Mouse (Mus musculus) olfactory bulb, adult 2 months (tissue): ENCODE data around the gene Gadd45g. TPM values are rescaled to one million over a fixed set of nuclear protein-coding genes. Genes with fewer than 3 reads are reported as not detected.
"Not testable (repeated sequence)": the region's sequence is repeated elsewhere in the genome, so short reads cannot be mapped to it uniquely, and the experiment has no call there.

Experiments used
- H3K27ac ChIP-seq: fragments of 200-500 bp; 2 replicates; pipeline ENCODE4 v1.5.1; 2012; ENCODE audit warnings: low read depth, low read length; ENCODE audit not compliant: insufficient read depth
- H3K4me1 ChIP-seq: fragments of 200-500 bp; 2 replicates; pipeline ENCODE4 v1.6.1; 2012; ENCODE audit warnings: low read length; ENCODE audit not compliant: control insufficient read depth, insufficient read depth
- H3K4me3 ChIP-seq: fragments of 200-500 bp; 2 replicates; pipeline ENCODE4 v1.5.1; 2012; ENCODE audit warnings: mild to moderate bottlenecking, low read depth, low read length, moderate library complexity; ENCODE audit not compliant: insufficient read depth
- CTCF ChIP-seq: fragments of 200-500 bp; IDR thresholded peaks from 2 replicates; pipeline ENCODE4 v1.5.1; 2012; ENCODE audit warnings: low read depth, mild to moderate bottlenecking, low read length, moderate library complexity; ENCODE audit not compliant: insufficient read depth
- POLR2A ChIP-seq: fragments of 200-500 bp; IDR thresholded peaks from 2 replicates; pipeline ENCODE4 v1.6.1; 2012; ENCODE audit warnings: mild to moderate bottlenecking, low read depth, low read length, moderate library complexity; ENCODE audit not compliant: insufficient read depth
- WGBS: fragments of 180-500 bp; shearing (Covaris S2); methylation state at CpG from one replicate; pipeline ENCODE4 v1.1.7; 2018; 5-methylcytosine and 5-hydroxymethylcytosine counted together
- polyA plus RNA-seq: library from polyadenylated mRNA; stranded (reverse); fragments of >200 nt; gene quantifications from 2 replicates; pipeline ENCODE4 v1.2.4, GENCODE M21; 2012; ENCODE audit warnings: low replicate concordance; ENCODE audit not compliant: missing spikeins, insufficient read depth, insufficient read length

Gadd45g gene
- polyA plus RNA-seq, 1 experiment, result not detected

DNA sequence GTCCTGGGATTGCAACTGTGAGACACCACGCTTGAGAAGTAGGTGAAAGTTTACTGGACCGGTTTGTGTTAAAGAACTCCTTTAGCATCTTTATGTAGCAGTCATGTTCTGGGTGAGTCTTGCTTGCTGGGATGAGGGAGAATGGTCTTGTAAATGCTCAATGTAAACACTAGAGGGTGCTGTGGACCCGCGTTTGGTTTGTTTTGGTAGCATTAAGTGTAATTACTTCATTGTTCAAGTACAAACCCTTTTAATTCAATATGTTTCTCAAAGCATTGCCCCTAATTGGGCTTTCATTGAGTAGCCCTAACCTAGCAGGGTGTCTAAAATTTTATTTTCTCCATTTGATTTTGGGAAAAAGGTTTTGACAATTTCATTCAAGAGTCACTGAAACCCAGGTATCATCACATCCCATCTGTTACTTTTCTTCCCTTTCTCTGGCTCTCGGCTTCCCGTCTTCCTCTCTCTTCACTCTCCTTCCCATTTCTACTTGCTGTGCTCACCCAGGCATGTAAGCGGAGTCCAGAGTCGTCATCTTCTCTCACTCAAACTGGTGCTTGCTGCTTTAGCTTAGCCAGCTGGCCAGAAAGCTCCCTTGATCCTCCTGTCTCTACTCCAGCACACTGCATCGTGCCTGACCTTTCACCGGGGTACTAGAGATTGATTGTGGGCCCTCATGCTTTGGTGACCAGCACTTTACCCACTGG, 15.6 kb upstream of the Gadd45g start:
- Histone ChIP-seq H3K4me3 (no peak overlapping the region), H3K4me1 (0 out of 2 replicates have a peak, but pooled peaks cover 3% of the 10 kb centered on the region), H3K27ac (no peak overlapping the region)
- WGBS, result 30% methylated on average over 10 of the region's 10 CpGs
- TF ChIP-seq POLR2A (no peak), CTCF (no peak)

DNA sequence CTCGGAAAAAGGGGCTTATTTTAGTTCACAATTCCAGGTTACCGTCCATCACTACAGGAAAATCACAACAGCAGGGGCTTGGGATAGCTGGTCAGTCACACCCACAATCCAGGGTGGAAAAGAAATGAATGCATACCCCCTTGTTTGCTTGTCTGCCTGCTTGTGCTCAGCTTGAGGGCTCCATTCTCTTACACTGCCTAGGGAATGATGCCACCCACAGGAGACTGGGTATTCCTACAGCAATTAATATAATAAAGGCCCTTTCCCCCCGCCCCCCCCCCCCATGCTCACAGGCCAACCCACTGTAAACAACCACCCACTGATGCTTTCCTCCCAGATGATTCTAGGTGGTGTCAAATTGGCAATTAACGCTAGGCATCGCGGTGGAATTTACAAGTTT, 14.0 kb upstream of the Gadd45g start:
- no peak overlapping the region for H3K27ac ChIP-seq
- H3K4me1 ChIP-seq, result 0 out of 2 replicates have a peak, but pooled peaks cover 3% of the 10 kb centered on the region
- TF ChIP-seq POLR2A, result no peak
- TF ChIP-seq CTCF, result no peak
- 63% methylated on average over 6 of the region's 6 CpGs for WGBS
- H3K4me3 ChIP-seq, result no peak overlapping the region

DNA sequence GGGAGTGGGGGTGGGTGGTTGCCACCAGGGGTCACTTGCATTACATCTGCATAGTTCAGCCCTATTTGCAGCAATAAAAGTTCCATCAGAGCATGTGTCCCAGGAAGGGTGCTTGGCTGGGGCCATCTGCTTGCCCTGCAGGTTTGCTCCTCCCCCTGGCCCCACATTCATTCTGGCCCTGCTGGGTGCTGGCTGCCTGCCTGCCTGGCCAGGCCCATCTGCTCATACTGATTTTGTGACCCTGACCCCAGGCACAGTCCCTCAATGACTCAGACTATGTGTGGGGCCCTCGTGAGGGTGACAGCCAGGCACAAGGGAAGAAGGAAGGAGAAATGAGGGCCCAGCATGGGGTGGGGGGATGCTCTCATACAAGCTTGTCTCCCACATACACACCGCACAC, 12.9 kb upstream of the Gadd45g start:
- no peak for TF ChIP-seq CTCF
- no peak for TF ChIP-seq POLR2A
- WGBS, result 84% methylated on average over 2 of the region's 2 CpGs
- no peak overlapping the region for H3K4me3 ChIP-seq
- 0 out of 2 replicates have a peak, but pooled peaks cover 3% of the 10 kb centered on the region for H3K4me1 ChIP-seq
- no peak overlapping the region for H3K27ac ChIP-seq

DNA sequence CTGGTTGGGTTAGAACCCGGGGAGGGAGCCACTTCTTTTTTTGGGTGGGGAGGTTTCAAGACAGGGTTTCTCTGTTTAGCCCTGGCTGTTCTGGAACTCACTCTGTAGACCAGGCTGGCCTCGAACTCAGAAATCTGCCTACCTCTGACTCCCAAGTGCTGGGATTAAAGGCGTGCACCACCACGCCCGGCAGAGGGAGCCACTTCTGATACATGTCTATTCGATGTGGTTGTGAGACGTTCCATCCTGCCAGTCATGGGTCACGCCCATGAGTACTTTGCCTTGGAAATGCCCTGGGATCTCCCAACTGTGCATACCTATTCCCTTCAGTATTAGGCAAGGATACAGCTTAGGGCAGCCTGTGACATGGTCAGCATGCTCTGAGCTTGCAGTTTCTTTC, 12.5 kb upstream of the Gadd45g start:
- WGBS, result 79% methylated on average over 8 of the region's 8 CpGs
- not testable (repeated sequence) for H3K4me3 ChIP-seq, H3K4me1 ChIP-seq, H3K27ac ChIP-seq

DNA sequence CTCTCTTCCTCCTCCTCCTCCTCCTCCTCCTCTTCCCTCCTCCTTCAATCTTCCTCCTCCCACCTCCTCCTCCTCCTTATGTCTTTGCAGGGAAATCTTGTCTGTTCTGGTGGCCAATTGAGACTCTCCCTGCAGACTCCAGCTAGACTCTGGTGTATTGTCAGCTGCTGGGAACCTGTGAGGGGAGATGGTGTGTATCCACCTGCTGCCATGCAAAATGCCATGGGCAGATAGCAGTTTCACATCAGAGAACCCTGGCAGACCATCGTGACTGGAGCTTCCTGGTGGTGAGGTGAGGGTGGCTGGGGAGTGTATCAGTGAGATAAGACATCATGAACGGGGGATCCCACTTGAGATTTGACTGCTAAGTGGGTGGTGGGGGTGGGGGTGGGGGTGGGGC, 12.0 kb upstream of the Gadd45g start:
- Histone ChIP-seq H3K27ac (no peak overlapping the region), H3K4me1 (0 out of 2 replicates have a peak, but pooled peaks cover 3% of the 10 kb centered on the region), H3K4me3 (no peak overlapping the region)
- TF ChIP-seq POLR2A (no peak), CTCF (no peak)
- 73% methylated on average over 2 of the region's 2 CpGs for WGBS

DNA sequence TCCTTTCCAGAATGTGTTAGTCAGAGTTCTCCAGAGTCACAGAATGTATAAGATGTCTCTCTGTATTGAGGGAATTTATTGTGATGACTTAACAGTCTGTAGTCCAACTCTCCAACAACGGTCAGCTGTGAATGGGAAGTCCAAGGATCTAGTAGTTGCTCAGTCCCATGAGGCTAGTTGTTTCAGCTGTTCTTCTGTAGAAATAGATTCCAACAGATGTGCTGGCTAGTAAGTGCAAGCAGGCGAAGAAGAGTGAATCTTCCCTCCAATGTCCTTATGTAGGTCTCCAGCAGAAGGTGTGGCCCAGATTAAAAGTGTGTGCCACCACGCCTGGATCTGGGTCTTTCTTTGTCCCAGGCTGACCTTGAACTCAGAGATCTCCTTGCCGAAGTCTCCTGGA, 11.3 kb upstream of the Gadd45g start:
- WGBS, result 88% methylated on average over 4 of the region's 4 CpGs
- not testable (repeated sequence) for H3K4me1 ChIP-seq, H3K27ac ChIP-seq

DNA sequence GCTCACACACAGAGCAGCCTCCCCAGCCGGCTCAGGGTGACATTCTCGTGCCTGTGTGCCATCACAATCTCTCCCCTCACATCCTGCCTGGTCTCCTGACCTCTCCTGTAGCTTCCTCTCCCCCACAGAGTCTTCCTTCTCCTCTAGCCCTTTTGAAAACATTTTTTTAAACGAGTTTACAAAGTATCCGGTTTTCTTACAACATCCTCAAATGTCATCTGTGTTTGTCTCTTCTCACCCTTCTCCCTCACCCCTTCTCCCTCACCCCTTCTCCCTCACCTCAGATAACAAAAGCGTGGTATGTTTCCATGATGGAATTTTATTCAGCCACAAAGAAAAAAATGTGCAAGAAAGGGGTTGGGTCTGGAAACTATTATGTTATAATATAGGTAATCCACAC, 9.1 kb upstream of the Gadd45g start:
- no peak overlapping the region for H3K27ac ChIP-seq
- H3K4me1 ChIP-seq, result peaks cover 8% of the 10 kb centered on the region
- 55% methylated on average over 5 of the region's 5 CpGs for WGBS
- TF ChIP-seq POLR2A (no peak), CTCF (no peak)
- H3K4me3 ChIP-seq, result no peak overlapping the region

More for the DNA sequence above, 11.3 kb upstream of the Gadd45g start:
- not testable (repeated sequence) for H3K4me3 ChIP-seq

DNA sequence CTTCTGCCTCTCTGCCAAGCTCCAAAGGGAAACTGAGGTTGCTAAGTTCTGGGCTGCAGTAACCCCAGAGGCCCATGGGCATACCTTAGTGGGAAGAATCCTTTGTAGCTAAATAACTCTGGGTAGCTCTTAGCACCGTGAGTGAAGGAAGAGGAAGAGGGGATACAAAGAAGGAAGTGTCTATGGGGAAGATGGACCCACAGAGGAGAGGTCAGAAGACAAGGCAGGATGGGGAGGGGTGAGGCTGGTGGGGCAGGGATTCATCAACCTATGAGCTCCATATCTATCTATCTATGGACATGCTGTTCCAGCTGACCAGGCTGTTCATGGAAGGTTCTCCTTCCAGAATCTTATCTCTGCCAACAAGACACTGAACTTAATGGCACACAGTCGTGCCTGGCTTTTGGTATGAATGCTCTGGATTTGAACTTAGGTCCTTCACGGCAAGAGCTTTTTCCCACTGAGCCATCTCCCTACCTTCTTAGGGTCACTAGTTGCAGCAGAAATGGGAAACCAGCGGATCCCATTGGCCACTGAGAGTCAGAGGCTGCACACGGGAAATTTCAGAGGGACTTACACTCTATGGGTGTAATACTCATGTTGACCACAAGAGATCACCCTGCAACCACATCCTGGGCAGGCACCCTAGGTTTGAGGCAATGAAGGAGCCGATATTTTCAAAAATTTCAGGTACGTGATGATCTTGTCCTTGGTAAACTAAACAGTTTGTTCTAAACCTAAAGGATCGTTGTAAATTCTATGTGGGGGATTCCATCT, 7.0 kb upstream of the Gadd45g start:
- peaks cover 14% of the 10 kb centered on the region for H3K4me1 ChIP-seq
- TF ChIP-seq POLR2A, result no peak
- TF ChIP-seq CTCF, result no peak; the same call in 1 of the 2 replicates
- H3K4me3 ChIP-seq, result no peak overlapping the region
- H3K27ac ChIP-seq, result no peak overlapping the region
- 20% methylated on average over 8 of the region's 8 CpGs for whole genome bisulfite sequencing

DNA sequence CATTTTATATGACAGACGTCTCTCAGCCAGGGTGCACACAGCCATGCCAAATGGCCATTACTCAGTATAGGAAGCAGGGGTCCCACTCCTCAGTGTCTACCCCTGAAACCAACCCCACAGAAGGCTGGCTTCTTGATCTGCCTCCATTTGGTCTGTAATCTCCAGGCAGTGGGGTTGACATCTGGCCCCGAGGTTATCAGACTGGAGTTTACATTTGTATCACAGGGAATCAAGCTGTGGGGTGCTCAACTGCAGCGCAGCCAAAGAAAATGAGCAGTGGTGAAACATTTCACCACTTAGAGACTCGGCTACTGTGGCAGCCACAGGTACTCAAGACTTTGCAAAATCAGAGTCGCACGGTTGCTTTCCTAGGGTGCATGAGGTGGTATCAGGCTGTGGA, 5.8 kb upstream of the Gadd45g start:
- TF ChIP-seq CTCF (no peak), POLR2A (no peak)
- Histone ChIP-seq H3K4me3 (no peak overlapping the region), H3K4me1 (peaks cover 21% of the 10 kb centered on the region), H3K27ac (no peak overlapping the region)
- 62% methylated on average over 6 of the region's 6 CpGs for WGBS
